In genomic region chr6:72344396-72345073, GRCm38 (mm10) we compare ENCODE assay signal across 8 mouse cellular contexts. TPM values are rescaled to one million over a fixed set of nuclear protein-coding genes. Genes with fewer than 3 reads are reported as not detected.
DNase-seq lines count a peak whose midpoint lies in the region; ATAC-seq and TF ChIP-seq lines count a peak whose summit lies in the region.

No protein-coding gene starts in this region.

- peak overlapping the region; percentile 95 for H3K4me3 ChIP-seq in E14TG2a.4 (replicated peaks; ENCODE audit: low read length)
- H3K4me3 ChIP-seq in forebrain, embryonic 15.5 days = peak overlapping the region; percentile 97
- H3K4me3 ChIP-seq in liver, embryonic 16.5 days (ENCODE audit: low read depth, low read length) = peak overlapping the region; percentile 92

- H3K27ac ChIP-seq in forebrain, embryonic 15.5 days (replicated peaks) = peak overlapping the region; percentile 78
- peak overlapping the region; percentile 94 for H3K27ac ChIP-seq in liver, embryonic 16.5 days (ENCODE audit: low read length)

- peaks cover 43% of the 10 kb centered on the region for H3K36me3 ChIP-seq in E14TG2a.4 (ENCODE audit: insufficient read depth, low read length)
- peaks cover 14% of the 10 kb centered on the region for H3K36me3 ChIP-seq in forebrain, embryonic 15.5 days
- H3K36me3 ChIP-seq in liver, embryonic 16.5 days (ENCODE audit: control insufficient read depth, insufficient read depth) = peaks cover 4% of the 10 kb centered on the region

- intact Hi-C loops in heart, postnatal 14 days (cut with DNase I) = loop anchor here (5.0 kb wide), 1 partner anchor 43 kb away; no protein-coding TSS in a partner anchor

- no peak for TF ChIP-seq CTCF in E14TG2a.4 (conservative IDR thresholded peaks at IDR 0.05; ENCODE audit: low read length)

- ATAC-seq in forebrain, embryonic 15.5 days (replicated peaks) = peak; percentile 58
- ATAC-seq in liver, embryonic 16.5 days (ENCODE audit: low read depth) = peak; percentile 62
- ATAC-seq in megakaryocyte-erythroid progenitor cell, adult 5-6 weeks (replicated peaks; ENCODE audit: low FRiP score, low TSS enrichment, poor library complexity, severe bottlenecking) = no peak
- no peak for ATAC-seq in cerebellum, adult (ENCODE audit: insufficient number of reproducible peaks, low FRiP score, low TSS enrichment)

- H3K4me2 ChIP-seq in forebrain, embryonic 15.5 days (replicated peaks) = peak overlapping the region; percentile 88
- H3K4me2 ChIP-seq in liver, embryonic 16.5 days (ENCODE audit: low read depth, low read length) = peak overlapping the region; percentile 97

- under 1% methylated on average over 37 of the region's 42 CpGs for WGBS in forebrain, embryonic 15.5 days
- under 1% methylated on average over 42 of the region's 42 CpGs for WGBS in liver, embryonic 16.5 days (ENCODE audit: insufficient replicate concordance)

- peaks cover 42% of the 10 kb centered on the region for H3K4me1 ChIP-seq in E14TG2a.4 (replicated peaks; ENCODE audit: low read depth, low read length)
- H3K4me1 ChIP-seq in forebrain, embryonic 15.5 days = peaks cover 44% of the 10 kb centered on the region
- peaks cover 43% of the 10 kb centered on the region for H3K4me1 ChIP-seq in liver, embryonic 16.5 days (ENCODE audit: control insufficient read depth, low read depth, low read length)

- peak overlapping the region; percentile 87 for H3K9ac ChIP-seq in forebrain, embryonic 15.5 days (replicated peaks)
- H3K9ac ChIP-seq in liver, embryonic 16.5 days (ENCODE audit: low read depth, low read length) = peak overlapping the region; percentile 95

- no peaks in the 10 kb centered on the region for H3K9me3 ChIP-seq in E14TG2a.4 (ENCODE audit: low read length)
- H3K9me3 ChIP-seq in forebrain, embryonic 15.5 days = no peaks in the 10 kb centered on the region
- no peaks in the 10 kb centered on the region for H3K9me3 ChIP-seq in liver, embryonic 16.5 days (replicated peaks; ENCODE audit: control insufficient read depth, low read length)

- DNase-seq in heart, adult 11 months = peak; percentile 83
- DNase-seq in heart, postnatal 14 days = no peak
- no peak for DNase-seq in urinary bladder, postnatal 14 days (ENCODE audit: low spot score)

- no peaks in the 10 kb centered on the region; the same call in 1 of the 2 replicates for H3K27me3 ChIP-seq in E14TG2a.4 (ENCODE audit: insufficient read depth, low read length)
- H3K27me3 ChIP-seq in forebrain, embryonic 15.5 days = no peaks in the 10 kb centered on the region
- H3K27me3 ChIP-seq in liver, embryonic 16.5 days (ENCODE audit: control insufficient read depth, insufficient read depth, low read depth, low read length) = no peaks in the 10 kb centered on the region

RNA-seq across cellular contexts. Expression of gene Usp39, which starts 0.4 kb away (rescaled TPM):
- 10 to 100 TPM; 16.6 to 19.7 TPM for total RNA-seq in heart, postnatal 14 days (2021)
- polyA plus RNA-seq in forebrain, embryonic 15.5 days (2015; fragmentation: Nextera tagmentation; extraction: Ambion mirVana) = 52.9 and 53.4 TPM in 2 replicates
- polyA plus RNA-seq in liver, embryonic 16.5 days (2015; fragmentation: Nextera tagmentation; extraction: Ambion mirVana) = 32.6 and 33.2 TPM in 2 replicates
- total RNA-seq in megakaryocyte-erythroid progenitor cell, adult 5-6 weeks (2014; fragmentation: Nextera tagmentation) = 66.8 and 72.5 TPM in 2 replicates
- total RNA-seq in megakaryocyte-erythroid progenitor cell, adult 5-6 weeks (2017) = 121 and 147 TPM in 2 replicates

RNA-seq across cellular contexts. Expression of gene 0610030E20Rik, which starts 2.6 kb away (rescaled TPM):
- total RNA-seq in heart, postnatal 14 days (2021) = 10 to 100 TPM; 13.1 to 14.4 TPM
- 22.5 and 22.7 TPM in 2 replicates for polyA plus RNA-seq in forebrain, embryonic 15.5 days (2015; fragmentation: Nextera tagmentation; extraction: Ambion mirVana)
- polyA plus RNA-seq in liver, embryonic 16.5 days (2015; fragmentation: Nextera tagmentation; extraction: Ambion mirVana) = 11.8 and 14.1 TPM in 2 replicates
- 28.5 and 31.0 TPM in 2 replicates for total RNA-seq in megakaryocyte-erythroid progenitor cell, adult 5-6 weeks (2014; fragmentation: Nextera tagmentation)
- total RNA-seq in megakaryocyte-erythroid progenitor cell, adult 5-6 weeks (2017) = 15.2 and 16.6 TPM in 2 replicates

RNA-seq across cellular contexts. Expression of gene Tmem150a, which starts 10.7 kb away (rescaled TPM):
- 10 to 100 TPM; 14.7 to 17.6 TPM for total RNA-seq in heart, postnatal 14 days (2021)
- polyA plus RNA-seq in forebrain, embryonic 15.5 days (2015; fragmentation: Nextera tagmentation; extraction: Ambion mirVana) = 15.2 and 15.6 TPM in 2 replicates
- 54.4 and 59.7 TPM in 2 replicates for polyA plus RNA-seq in liver, embryonic 16.5 days (2015; fragmentation: Nextera tagmentation; extraction: Ambion mirVana)
- total RNA-seq in megakaryocyte-erythroid progenitor cell, adult 5-6 weeks (2014; fragmentation: Nextera tagmentation) = 0.92 and 5.0 TPM in 2 replicates
- not detected in 2 replicates for total RNA-seq in megakaryocyte-erythroid progenitor cell, adult 5-6 weeks (2017)

RNA-seq across cellular contexts. Expression of gene Rnf181, which starts 22.2 kb away (rescaled TPM):
- 10 to 100 TPM; 45.5 to 46.5 TPM for total RNA-seq in heart, postnatal 14 days (2021)
- 126 and 130 TPM in 2 replicates for polyA plus RNA-seq in forebrain, embryonic 15.5 days (2015; fragmentation: Nextera tagmentation; extraction: Ambion mirVana)
- 86.5 and 91.9 TPM in 2 replicates for polyA plus RNA-seq in liver, embryonic 16.5 days (2015; fragmentation: Nextera tagmentation; extraction: Ambion mirVana)
- 82.6 and 91.5 TPM in 2 replicates for total RNA-seq in megakaryocyte-erythroid progenitor cell, adult 5-6 weeks (2014; fragmentation: Nextera tagmentation)
- total RNA-seq in megakaryocyte-erythroid progenitor cell, adult 5-6 weeks (2017) = 34.8 and 55.5 TPM in 2 replicates

RNA-seq across cellular contexts. Expression of gene Vamp5, which starts 35.7 kb away (rescaled TPM):
- 10 to 100 TPM; 48.8 to 54.0 TPM for total RNA-seq in heart, postnatal 14 days (2021)
- polyA plus RNA-seq in forebrain, embryonic 15.5 days (2015; fragmentation: Nextera tagmentation; extraction: Ambion mirVana) = 8.9 and 9.4 TPM in 2 replicates
- 54.9 and 62.8 TPM in 2 replicates for polyA plus RNA-seq in liver, embryonic 16.5 days (2015; fragmentation: Nextera tagmentation; extraction: Ambion mirVana)
- 420 and 424 TPM in 2 replicates for total RNA-seq in megakaryocyte-erythroid progenitor cell, adult 5-6 weeks (2014; fragmentation: Nextera tagmentation)
- 125 and 132 TPM in 2 replicates for total RNA-seq in megakaryocyte-erythroid progenitor cell, adult 5-6 weeks (2017)

Comparison
In these comparisons a context has a peak if more than half of its experiments do, and no peak if none do; other contexts are left out.
1. ATAC-seq: peak in forebrain, embryonic 15.5 days (single experiment) and liver, embryonic 16.5 days (single experiment); none in megakaryocyte-erythroid progenitor cell, adult 5-6 weeks (single experiment) and cerebellum, adult (single experiment).
2. Peak in every context shown above with its lines, with median percentiles within 50 percentile points of each other: H3K4me3 ChIP-seq.